Mouse (Mus musculus): ENCODE measurements around the gene Mymx. TPM values are rescaled to one million over a fixed set of nuclear protein-coding genes. Genes with fewer than 3 reads are reported as not detected.

The Mymx gene
- polyA plus RNA-seq, 2 experiments, result 37.8 to 53.5 TPM

GRCm38 (mm10) chr17:45567162-45567601 lies 34.7 kb downstream of the Mymx start:
- Histone ChIP-seq H3K4me1 (ENCODE audit: control insufficient read depth, insufficient read depth, low read length) (peaks cover 18% of the 10 kb centered on the region; the same call in 1 of the 2 replicates), H3K4me2 (replicated peaks; ENCODE audit: low read depth, low read length, severe bottlenecking) (0 out of 2 replicates have a peak overlapping the region, but pooled peaks have one; percentile 7), H3K4me3 (replicated peaks; ENCODE audit: low read length) (no peak overlapping the region), H3K27ac (replicated peaks; ENCODE audit: low read depth, low read length) (no peak overlapping the region), H3K27me3 (ENCODE audit: control insufficient read depth, insufficient read depth, low read length) (no peaks in the 10 kb centered on the region), H3K9me3 (ENCODE audit: control insufficient read depth, low read length) (no peaks in the 10 kb centered on the region), H3K9ac (ENCODE audit: low read depth, low read length, severe bottlenecking) (no peak overlapping the region), H3K36me3 (ENCODE audit: control insufficient read depth, insufficient read depth, low read length) (peaks cover 63% of the 10 kb centered on the region)
- no peak for TF ChIP-seq POLR2A (IDR thresholded peaks at IDR 0.05; ENCODE audit: borderline replicate concordance, extremely low read depth, insufficient read depth, insufficient read length)
- WGBS, result 37% methylated on average over 4 of the region's 4 CpGs
- DNase-seq (ENCODE audit: low spot score), result no peak
- no peak for ATAC-seq (ENCODE audit: low FRiP score, low read depth)

- ATAC-seq (ENCODE audit: low FRiP score, low read depth) (no peak), DNase-seq (ENCODE audit: low spot score) (no peak)
- H3K27ac ChIP-seq (replicated peaks; ENCODE audit: low read depth, low read length), result no peak overlapping the region
- WGBS, result 65% methylated on average over 18 of the region's 18 CpGs
- H3K4me3 ChIP-seq (replicated peaks; ENCODE audit: low read length), result no peak overlapping the region
- peaks cover 15% of the 10 kb centered on the region; the same call in 1 of the 2 replicates for H3K4me1 ChIP-seq (ENCODE audit: control insufficient read depth, insufficient read depth, low read length)
- no peaks in the 10 kb centered on the region for H3K9me3 ChIP-seq (ENCODE audit: control insufficient read depth, low read length)
- TF ChIP-seq POLR2A (IDR thresholded peaks at IDR 0.05; ENCODE audit: borderline replicate concordance, extremely low read depth, insufficient read depth, insufficient read length), result no peak
- no peak overlapping the region for H3K9ac ChIP-seq (ENCODE audit: low read depth, low read length, severe bottlenecking)
- no peaks in the 10 kb centered on the region for H3K27me3 ChIP-seq (ENCODE audit: control insufficient read depth, insufficient read depth, low read length)
- H3K4me2 ChIP-seq (replicated peaks; ENCODE audit: low read depth, low read length, severe bottlenecking), result no peak overlapping the region
- H3K36me3 ChIP-seq (ENCODE audit: control insufficient read depth, insufficient read depth, low read length), result peaks cover 57% of the 10 kb centered on the region
Measured at GRCm38 (mm10) chr17:45566360-45567161, 35.3 kb downstream of the Mymx start.

GRCm38 (mm10) chr17:45566031-45566359 lies 35.9 kb downstream of the Mymx start:
- Histone ChIP-seq H3K4me3 (replicated peaks; ENCODE audit: low read length) (no peak overlapping the region), H3K9ac (ENCODE audit: low read depth, low read length, severe bottlenecking) (no peak overlapping the region), H3K36me3 (ENCODE audit: control insufficient read depth, insufficient read depth, low read length) (peaks cover 51% of the 10 kb centered on the region), H3K4me1 (ENCODE audit: control insufficient read depth, insufficient read depth, low read length) (peaks cover 14% of the 10 kb centered on the region; the same call in 1 of the 2 replicates), H3K27ac (replicated peaks; ENCODE audit: low read depth, low read length) (no peak overlapping the region), H3K27me3 (ENCODE audit: control insufficient read depth, insufficient read depth, low read length) (no peaks in the 10 kb centered on the region), H3K4me2 (replicated peaks; ENCODE audit: low read depth, low read length, severe bottlenecking) (no peak overlapping the region), H3K9me3 (ENCODE audit: control insufficient read depth, low read length) (no peaks in the 10 kb centered on the region)
- no peak for DNase-seq (ENCODE audit: low spot score)
- WGBS, result 94% methylated on average over 1 of the region's 1 CpGs
- ATAC-seq (ENCODE audit: low FRiP score, low read depth), result no peak
- no peak for TF ChIP-seq POLR2A (IDR thresholded peaks at IDR 0.05; ENCODE audit: borderline replicate concordance, extremely low read depth, insufficient read depth, insufficient read length)

GRCm38 (mm10) chr17:45565103-45565502 lies 36.8 kb downstream of the Mymx start:
- Histone ChIP-seq H3K4me2 (replicated peaks; ENCODE audit: low read depth, low read length, severe bottlenecking) (peak overlapping the region; percentile 89), H3K9ac (ENCODE audit: low read depth, low read length, severe bottlenecking) (peak overlapping the region; percentile 86; the same call in 1 of the 2 replicates), H3K4me3 (replicated peaks; ENCODE audit: low read length) (peak overlapping the region; percentile 86), H3K27me3 (ENCODE audit: control insufficient read depth, insufficient read depth, low read length) (no peaks in the 10 kb centered on the region), H3K4me1 (ENCODE audit: control insufficient read depth, insufficient read depth, low read length) (peaks cover 14% of the 10 kb centered on the region; the same call in 1 of the 2 replicates), H3K36me3 (ENCODE audit: control insufficient read depth, insufficient read depth, low read length) (peaks cover 42% of the 10 kb centered on the region), H3K27ac (replicated peaks; ENCODE audit: low read depth, low read length) (no peak overlapping the region), H3K9me3 (ENCODE audit: control insufficient read depth, low read length) (no peaks in the 10 kb centered on the region)
- 91% methylated on average over 11 of the region's 11 CpGs for WGBS
- no peak for ATAC-seq (ENCODE audit: low FRiP score, low read depth)
- no peak for TF ChIP-seq POLR2A (IDR thresholded peaks at IDR 0.05; ENCODE audit: borderline replicate concordance, extremely low read depth, insufficient read depth, insufficient read length)
- DNase-seq (ENCODE audit: low spot score), result no peak

- Histone ChIP-seq H3K9ac (ENCODE audit: low read depth, low read length, severe bottlenecking) (peak overlapping the region; percentile 86), H3K27me3 (ENCODE audit: control insufficient read depth, insufficient read depth, low read length) (no peaks in the 10 kb centered on the region), H3K36me3 (ENCODE audit: control insufficient read depth, insufficient read depth, low read length) (peaks cover 37% of the 10 kb centered on the region), H3K4me1 (ENCODE audit: control insufficient read depth, insufficient read depth, low read length) (peaks cover 14% of the 10 kb centered on the region; the same call in 1 of the 2 replicates), H3K27ac (replicated peaks; ENCODE audit: low read depth, low read length) (peak overlapping the region; percentile 78), H3K4me2 (replicated peaks; ENCODE audit: low read depth, low read length, severe bottlenecking) (peak overlapping the region; percentile 89), H3K4me3 (replicated peaks; ENCODE audit: low read length) (peak overlapping the region; percentile 86), H3K9me3 (ENCODE audit: control insufficient read depth, low read length) (no peaks in the 10 kb centered on the region)
- DNase-seq (ENCODE audit: low spot score) (no peak), ATAC-seq (ENCODE audit: low FRiP score, low read depth) (no peak)
- WGBS, result 11% methylated on average over 18 of the region's 18 CpGs
- TF ChIP-seq POLR2A (IDR thresholded peaks at IDR 0.05; ENCODE audit: borderline replicate concordance, extremely low read depth, insufficient read depth, insufficient read length), result no peak
Measured at GRCm38 (mm10) chr17:45564531-45565084, 37.3 kb downstream of the Mymx start.
